Mouse (Mus musculus) embryonic facial prominence, embryonic 15.5 days (tissue): Measurements from ENCODE around the gene Gm49355. TPM values are rescaled to one million over a fixed set of nuclear protein-coding genes. Genes with fewer than 3 reads are reported as not detected.

ENCODE experiments used
- ATAC-seq: fragments of 200-750 bp; cut with Nextera tagmentation; 2 replicates; pipeline ENCODE4 v1.8.0; 2017; ENCODE audit warnings: low read depth, moderate TSS enrichment; ENCODE audit not compliant: insufficient number of reproducible peaks, low FRiP score, low TSS enrichment
- H3K27ac ChIP-seq: fragments of 300-500 bp; sonication (generic); replicated peaks from 2 replicates; pipeline ENCODE4 v1.5.1; 2015; ENCODE audit warnings: mild to moderate bottlenecking, inconsistent platforms
- H3K27me3 ChIP-seq: fragments of 300-500 bp; sonication (generic); 2 replicates; pipeline ENCODE4 v1.6.1; 2015; ENCODE audit warnings: inconsistent platforms
- H3K36me3 ChIP-seq: fragments of 300-500 bp; sonication (generic); 2 replicates; pipeline ENCODE4 v1.6.1; 2015; ENCODE audit warnings: mild to moderate bottlenecking, inconsistent platforms
- H3K4me1 ChIP-seq: fragments of 300-500 bp; sonication (generic); 2 replicates; pipeline ENCODE4 v1.6.1; 2015; ENCODE audit warnings: inconsistent platforms
- H3K4me2 ChIP-seq: fragments of 300-500 bp; sonication (generic); replicated peaks from 2 replicates; pipeline ENCODE4 v1.6.1; 2015; ENCODE audit warnings: mild to moderate bottlenecking, inconsistent platforms
- H3K4me3 ChIP-seq: fragments of 300-500 bp; sonication (generic); replicated peaks from 2 replicates; pipeline ENCODE4 v1.5.1; 2015; ENCODE audit warnings: mild to moderate bottlenecking, inconsistent platforms
- H3K9ac ChIP-seq: fragments of 300-500 bp; sonication (generic); 2 replicates; pipeline ENCODE4 v1.6.1; 2015; ENCODE audit warnings: inconsistent platforms
- H3K9me3 ChIP-seq: fragments of 300-500 bp; sonication (generic); replicated peaks from 2 replicates; pipeline ENCODE4 v1.6.1; 2016; ENCODE audit warnings: inconsistent platforms
- WGBS: fragments of 180-500 bp; shearing (Covaris S2); methylation state at CpG from one replicate; pipeline ENCODE4 v1.1.7; 2015; 5-methylcytosine and 5-hydroxymethylcytosine counted together
- polyA plus RNA-seq: library from polyadenylated mRNA; unstranded; fragments of >200 nt; fragmentation: Nextera tagmentation; extraction: Ambion mirVana; gene quantifications from 2 replicates; pipeline ENCODE4 v1.2.1, GENCODE M21; 2015

The Gm49355 gene
- polyA plus RNA-seq, 1 experiment from 2014 or later = 0.35 TPM

GRCm38 (mm10) chr14:12334925-12335324 lies 51.1 kb downstream of the Gm49355 start:
- H3K27me3 ChIP-seq = peaks cover 55% of the 10 kb centered on the region
- no peak for ATAC-seq

GRCm38 (mm10) chr14:12337421-12337997 lies 53.7 kb downstream of the Gm49355 start:
- H3K4me2 ChIP-seq = no peak overlapping the region
- H3K9me3 ChIP-seq = no peaks in the 10 kb centered on the region
- H3K4me3 ChIP-seq = no peak overlapping the region
- no peak overlapping the region for H3K9ac ChIP-seq
- H3K4me1 ChIP-seq = peaks cover 11% of the 10 kb centered on the region
- no peaks in the 10 kb centered on the region for H3K36me3 ChIP-seq
- 9% methylated on average over 8 of the region's 8 CpGs for WGBS
- no peak for ATAC-seq
- peaks cover 80% of the 10 kb centered on the region for H3K27me3 ChIP-seq
- no peak overlapping the region for H3K27ac ChIP-seq

More at GRCm38 (mm10) chr14:12334925-12335324, 51.1 kb downstream of the Gm49355 start:
- H3K9ac ChIP-seq = no peak overlapping the region
- no peak overlapping the region for H3K4me3 ChIP-seq
- 37% methylated on average over 7 of the region's 7 CpGs for WGBS
- no peaks in the 10 kb centered on the region for H3K9me3 ChIP-seq
- no peaks in the 10 kb centered on the region for H3K4me1 ChIP-seq
- no peaks in the 10 kb centered on the region for H3K36me3 ChIP-seq
- no peak overlapping the region for H3K27ac ChIP-seq
- H3K4me2 ChIP-seq = no peak overlapping the region

- no peak overlapping the region for H3K4me2 ChIP-seq
- H3K4me3 ChIP-seq = no peak overlapping the region
- WGBS = 4% methylated on average over 16 of the region's 16 CpGs
These were observed 54.4 kb downstream of the Gm49355 start for GRCm38 (mm10) chr14:12337998-12338809.

GRCm38 (mm10) chr14:12338811-12339565 lies 55.2 kb downstream of the Gm49355 start:
- Histone ChIP-seq H3K36me3 (no peaks in the 10 kb centered on the region), H3K4me3 (no peak overlapping the region), H3K27ac (no peak overlapping the region), H3K4me1 (peaks cover 11% of the 10 kb centered on the region), H3K9ac (no peak overlapping the region), H3K9me3 (no peaks in the 10 kb centered on the region), H3K4me2 (no peak overlapping the region), H3K27me3 (peaks cover 90% of the 10 kb centered on the region)
- ATAC-seq = no peak
- WGBS = 2% methylated on average over 10 of the region's 10 CpGs

More at GRCm38 (mm10) chr14:12337998-12338809, 54.4 kb downstream of the Gm49355 start:
- ATAC-seq = no peak
- Histone ChIP-seq H3K36me3 (no peaks in the 10 kb centered on the region), H3K4me1 (peaks cover 11% of the 10 kb centered on the region), H3K9ac (no peak overlapping the region), H3K27ac (no peak overlapping the region), H3K9me3 (no peaks in the 10 kb centered on the region), H3K27me3 (peaks cover 82% of the 10 kb centered on the region)

- Histone ChIP-seq H3K9me3 (no peaks in the 10 kb centered on the region), H3K27me3 (peaks cover 93% of the 10 kb centered on the region), H3K9ac (no peak overlapping the region), H3K4me3 (no peak overlapping the region), H3K36me3 (no peaks in the 10 kb centered on the region), H3K27ac (no peak overlapping the region), H3K4me1 (peaks cover 24% of the 10 kb centered on the region), H3K4me2 (no peak overlapping the region)
- ATAC-seq = no peak
- under 1% methylated on average over 19 of the region's 19 CpGs for WGBS
These were observed 56.7 kb downstream of the Gm49355 start for GRCm38 (mm10) chr14:12340238-12341074.

GRCm38 (mm10) chr14:12341075-12341788 lies 57.5 kb downstream of the Gm49355 start:
- Histone ChIP-seq H3K36me3 (no peaks in the 10 kb centered on the region), H3K4me3 (peak overlapping the region; percentile 18; the same call in 1 of the 2 replicates)

GRCm38 (mm10) chr14:12341789-12342457 lies 58.1 kb downstream of the Gm49355 start:
- H3K27ac ChIP-seq = no peak overlapping the region
- H3K9me3 ChIP-seq = no peaks in the 10 kb centered on the region
- H3K36me3 ChIP-seq = no peaks in the 10 kb centered on the region
- H3K4me3 ChIP-seq = no peak overlapping the region
- peaks cover 95% of the 10 kb centered on the region for H3K27me3 ChIP-seq
- ATAC-seq = no peak
- H3K4me1 ChIP-seq = peaks cover 38% of the 10 kb centered on the region
- no peak overlapping the region for H3K9ac ChIP-seq
- H3K4me2 ChIP-seq = no peak overlapping the region
- WGBS = 4% methylated on average over 24 of the region's 24 CpGs

More at GRCm38 (mm10) chr14:12341075-12341788, 57.5 kb downstream of the Gm49355 start:
- no peak for ATAC-seq
- Histone ChIP-seq H3K4me2 (peak overlapping the region; percentile 15; the same call in 1 of the 2 replicates), H3K27me3 (peaks cover 94% of the 10 kb centered on the region), H3K9me3 (no peaks in the 10 kb centered on the region), H3K9ac (no peak overlapping the region), H3K27ac (no peak overlapping the region), H3K4me1 (peaks cover 32% of the 10 kb centered on the region)
- WGBS = under 1% methylated on average over 42 of the region's 42 CpGs

- ATAC-seq = no peak
- no peak overlapping the region for H3K9ac ChIP-seq
- H3K4me3 ChIP-seq = no peak overlapping the region
- H3K9me3 ChIP-seq = no peaks in the 10 kb centered on the region
- 3% methylated on average over 23 of the region's 23 CpGs for WGBS
- peaks cover 95% of the 10 kb centered on the region for H3K27me3 ChIP-seq
- H3K4me2 ChIP-seq = no peak overlapping the region
- peaks cover 38% of the 10 kb centered on the region for H3K4me1 ChIP-seq
- no peaks in the 10 kb centered on the region for H3K36me3 ChIP-seq
- H3K27ac ChIP-seq = no peak overlapping the region
These were observed 58.8 kb downstream of the Gm49355 start for GRCm38 (mm10) chr14:12342458-12343131.

GRCm38 (mm10) chr14:12343451-12343941 lies 59.7 kb downstream of the Gm49355 start:
- Histone ChIP-seq H3K4me2 (no peak overlapping the region), H3K4me3 (no peak overlapping the region)
- 2% methylated on average over 20 of the region's 20 CpGs for WGBS

More at GRCm38 (mm10) chr14:12343451-12343941, 59.7 kb downstream of the Gm49355 start:
- Histone ChIP-seq H3K4me1 (peaks cover 38% of the 10 kb centered on the region), H3K27ac (no peak overlapping the region), H3K9ac (no peak overlapping the region), H3K36me3 (no peaks in the 10 kb centered on the region), H3K27me3 (peaks cover 95% of the 10 kb centered on the region), H3K9me3 (no peaks in the 10 kb centered on the region)
- ATAC-seq = no peak
